Mouse (Mus musculus): Measurements from ENCODE around the gene 4931422A03Rik. TPM values are rescaled to one million over a fixed set of nuclear protein-coding genes. Genes with fewer than 3 reads are reported as not detected.
"Not testable (repeated sequence)": the region's sequence is repeated elsewhere in the genome, so short reads cannot be mapped to it uniquely, and the experiment has no call there.

4931422A03Rik gene
- polyA plus RNA-seq (2015; fragmentation: Nextera tagmentation; extraction: Ambion mirVana) = 2.3 and 2.8 TPM in 2 replicates

DNA sequence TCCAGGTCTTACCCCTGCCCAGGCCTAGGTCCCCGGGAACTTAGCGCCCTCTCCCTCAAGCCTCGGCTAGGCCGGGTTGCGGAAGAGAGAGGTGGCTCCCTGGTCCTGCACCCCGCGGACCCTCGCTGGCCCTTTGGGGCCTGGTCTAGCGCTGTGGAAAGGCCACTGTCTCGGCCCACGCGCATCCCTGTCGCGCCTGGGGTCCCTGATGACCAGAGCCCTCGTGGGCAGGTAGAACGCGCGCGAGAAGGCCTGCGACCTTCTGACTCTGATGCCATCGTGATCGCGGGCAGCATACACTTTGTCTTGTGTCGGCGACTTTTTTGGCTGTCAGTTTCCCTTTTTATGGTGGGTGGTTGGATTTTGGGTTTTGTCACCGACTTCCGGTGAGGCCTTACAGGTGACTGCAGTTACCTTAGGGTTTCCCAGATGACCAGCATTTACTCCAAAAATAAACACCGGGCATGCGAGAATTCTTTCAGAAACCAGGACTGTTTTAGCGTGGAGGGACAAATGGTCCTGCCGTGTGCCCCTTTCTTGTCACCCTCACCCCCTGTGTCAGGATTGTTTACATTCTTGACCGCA is at the start of gene 4931422A03Rik:
4931422A03Rik (minus strand) TSS at position 223 of the 585 bp plus-strand sequence.
- no peaks in the 10 kb centered on the region; the same call in none of the 2 replicates for H3K36me3 ChIP-seq (ENCODE audit: control insufficient read depth, insufficient read depth, low read length)
- no peak for ATAC-seq
- peaks cover 12% of the 10 kb centered on the region for H3K4me1 ChIP-seq (ENCODE audit: control insufficient read depth, insufficient read depth, low read depth, low read length)
- WGBS = 2% methylated on average over 31 of the region's 32 CpGs
- H3K9ac ChIP-seq (ENCODE audit: low read depth, low read length) = peak within 1 kb of the TSS; percentile 97
- H3K4me2 ChIP-seq (ENCODE audit: low read length) = peak within 1 kb of the TSS; percentile 63
- H3K27ac ChIP-seq (ENCODE audit: low read depth, low read length) = peak within 1 kb of the TSS; percentile 83
- H3K4me3 ChIP-seq (ENCODE audit: low read length) = peak within 1 kb of the TSS; percentile 95
- H3K9me3 ChIP-seq (ENCODE audit: control insufficient read depth, low read length) = no peaks in the 10 kb centered on the region
- no peaks in the 10 kb centered on the region for H3K27me3 ChIP-seq (replicated peaks; ENCODE audit: control insufficient read depth, insufficient read depth, low read length)

- Histone ChIP-seq H3K9ac (ENCODE audit: low read depth, low read length) (peak within 1 kb of the TSS; percentile 59), H3K4me1 (ENCODE audit: control insufficient read depth, insufficient read depth, low read depth, low read length) (peaks cover 3% of the 10 kb centered on the region; the same call in 1 of the 2 replicates), H3K27me3 (replicated peaks; ENCODE audit: control insufficient read depth, insufficient read depth, low read length) (no peaks in the 10 kb centered on the region), H3K4me3 (ENCODE audit: low read length) (peak within 1 kb of the TSS; percentile 42), H3K36me3 (ENCODE audit: control insufficient read depth, insufficient read depth, low read length) (no peaks in the 10 kb centered on the region), H3K27ac (ENCODE audit: low read depth, low read length) (0 out of 2 replicates have a peak within 1 kb of the TSS, but pooled peaks have one; percentile 29), H3K4me2 (ENCODE audit: low read length) (peak within 1 kb of the TSS; percentile 68), H3K9me3 (ENCODE audit: control insufficient read depth, low read length) (no peaks in the 10 kb centered on the region)
- ATAC-seq = peak; percentile 91
- 11% methylated on average over 13 of the region's 13 CpGs for WGBS
Observed at GRCm38 (mm10) chr2:104069704-104070185, 41.6 kb upstream of the 4931422A03Rik start, which contains the start of gene Cd59b. Gene Cd59b (plus strand): TSS chr2:104069849.

GRCm38 (mm10) chr2:104068450-104068849 is 40.3 kb upstream of the 4931422A03Rik start, which contains the start of gene Gm10799:
Gene Gm10799 (minus strand): TSS chr2:104068550.
- not testable (repeated sequence) for H3K4me2 ChIP-seq (ENCODE audit: low read length); ATAC-seq; H3K9me3 ChIP-seq (ENCODE audit: control insufficient read depth, low read length); H3K27ac ChIP-seq (ENCODE audit: low read depth, low read length); H3K36me3 ChIP-seq (ENCODE audit: control insufficient read depth, insufficient read depth, low read length); H3K4me1 ChIP-seq (ENCODE audit: control insufficient read depth, insufficient read depth, low read depth, low read length); H3K27me3 ChIP-seq (replicated peaks; ENCODE audit: control insufficient read depth, insufficient read depth, low read length); H3K9ac ChIP-seq (ENCODE audit: low read depth, low read length); H3K4me3 ChIP-seq (ENCODE audit: low read length)
- WGBS = 85% methylated on average over 7 of the region's 7 CpGs

GRCm38 (mm10) chr2:104065526-104065925 is 37.4 kb upstream of the 4931422A03Rik start, which contains the start of gene Gm10912:
Gene Gm10912 (plus strand): TSS chr2:104065826.
- not testable (repeated sequence) for H3K27ac ChIP-seq (ENCODE audit: low read depth, low read length); H3K4me1 ChIP-seq (ENCODE audit: control insufficient read depth, insufficient read depth, low read depth, low read length); H3K4me2 ChIP-seq (ENCODE audit: low read length); H3K36me3 ChIP-seq (ENCODE audit: control insufficient read depth, insufficient read depth, low read length); H3K9ac ChIP-seq (ENCODE audit: low read depth, low read length); H3K4me3 ChIP-seq (ENCODE audit: low read length); H3K9me3 ChIP-seq (ENCODE audit: control insufficient read depth, low read length); ATAC-seq; H3K27me3 ChIP-seq (replicated peaks; ENCODE audit: control insufficient read depth, insufficient read depth, low read length)
- 93% methylated on average over 5 of the region's 6 CpGs for WGBS

GRCm38 (mm10) chr2:104064152-104064551 is 36.0 kb upstream of the 4931422A03Rik start:
- Histone ChIP-seq H3K27ac (ENCODE audit: low read depth, low read length) (no peak overlapping the region), H3K9ac (ENCODE audit: low read depth, low read length) (no peak overlapping the region), H3K4me1 (ENCODE audit: control insufficient read depth, insufficient read depth, low read depth, low read length) (no peaks in the 10 kb centered on the region), H3K36me3 (ENCODE audit: control insufficient read depth, insufficient read depth, low read length) (peaks cover 7% of the 10 kb centered on the region), H3K4me3 (ENCODE audit: low read length) (no peak overlapping the region), H3K27me3 (replicated peaks; ENCODE audit: control insufficient read depth, insufficient read depth, low read length) (no peaks in the 10 kb centered on the region), H3K4me2 (ENCODE audit: low read length) (no peak overlapping the region), H3K9me3 (ENCODE audit: control insufficient read depth, low read length) (no peaks in the 10 kb centered on the region)
- no peak for ATAC-seq
- 82% methylated on average over 2 of the region's 2 CpGs for WGBS

DNA sequence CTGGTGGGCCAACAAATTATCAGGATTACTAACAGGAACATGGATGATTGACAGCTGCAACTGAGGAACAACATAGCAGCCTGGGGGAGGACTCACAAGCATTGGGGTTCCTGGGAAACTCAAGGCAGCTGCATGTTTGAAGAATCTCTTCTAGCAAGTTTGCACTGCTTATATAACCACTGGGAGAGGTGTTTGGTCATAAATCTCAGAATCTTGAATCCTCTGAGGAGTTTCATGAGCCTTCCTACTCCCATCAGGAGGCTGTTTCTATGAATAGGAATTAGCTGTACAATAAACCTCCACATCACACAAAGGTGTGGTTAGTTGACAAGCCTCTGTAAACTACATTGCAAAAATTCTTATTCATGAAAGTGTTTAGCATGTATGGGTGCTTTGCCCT is 34.5 kb upstream of the 4931422A03Rik start:
- Histone ChIP-seq H3K27ac (ENCODE audit: low read depth, low read length) (no peak overlapping the region), H3K4me1 (ENCODE audit: control insufficient read depth, insufficient read depth, low read depth, low read length) (no peaks in the 10 kb centered on the region), H3K9ac (ENCODE audit: low read depth, low read length) (no peak overlapping the region), H3K36me3 (ENCODE audit: control insufficient read depth, insufficient read depth, low read length) (peaks cover 11% of the 10 kb centered on the region), H3K9me3 (ENCODE audit: control insufficient read depth, low read length) (no peaks in the 10 kb centered on the region), H3K27me3 (replicated peaks; ENCODE audit: control insufficient read depth, insufficient read depth, low read length) (no peaks in the 10 kb centered on the region), H3K4me3 (ENCODE audit: low read length) (no peak overlapping the region), H3K4me2 (ENCODE audit: low read length) (no peak overlapping the region)
- no peak for ATAC-seq

DNA sequence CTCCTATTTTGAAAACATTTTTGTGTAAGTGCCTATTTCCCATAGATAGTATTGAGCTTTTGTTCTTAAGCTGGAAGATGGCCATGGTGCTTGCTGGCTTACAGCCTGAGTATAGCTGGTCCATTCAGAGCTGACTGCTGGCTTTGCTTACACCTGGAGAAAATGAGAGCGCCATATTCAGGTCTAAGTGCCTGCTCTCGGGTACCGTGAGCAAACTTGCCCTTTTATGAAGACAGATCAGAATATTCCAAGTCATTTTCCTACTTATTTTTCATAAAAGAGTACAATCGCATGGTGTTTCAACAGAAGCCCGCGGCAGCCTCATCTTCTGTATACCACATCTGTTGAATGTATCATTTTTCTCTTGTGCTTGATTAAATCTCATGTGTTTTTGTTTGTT is 32.8 kb upstream of the 4931422A03Rik start:
- WGBS = 97% methylated on average over 6 of the region's 6 CpGs
- Histone ChIP-seq H3K4me2 (ENCODE audit: low read length) (no peak overlapping the region), H3K4me3 (ENCODE audit: low read length) (no peak overlapping the region), H3K4me1 (ENCODE audit: control insufficient read depth, insufficient read depth, low read depth, low read length) (no peaks in the 10 kb centered on the region), H3K9ac (ENCODE audit: low read depth, low read length) (no peak overlapping the region), H3K27ac (ENCODE audit: low read depth, low read length) (no peak overlapping the region), H3K36me3 (ENCODE audit: control insufficient read depth, insufficient read depth, low read length) (peaks cover 11% of the 10 kb centered on the region), H3K27me3 (replicated peaks; ENCODE audit: control insufficient read depth, insufficient read depth, low read length) (no peaks in the 10 kb centered on the region), H3K9me3 (ENCODE audit: control insufficient read depth, low read length) (no peaks in the 10 kb centered on the region)
- ATAC-seq = no peak

GRCm38 (mm10) chr2:104059786-104060185 is 31.6 kb upstream of the 4931422A03Rik start:
- H3K9me3 ChIP-seq (ENCODE audit: control insufficient read depth, low read length) = no peaks in the 10 kb centered on the region
- no peaks in the 10 kb centered on the region for H3K4me1 ChIP-seq (ENCODE audit: control insufficient read depth, insufficient read depth, low read depth, low read length)
- H3K27ac ChIP-seq (ENCODE audit: low read depth, low read length) = no peak overlapping the region
- no peak for ATAC-seq
- H3K27me3 ChIP-seq (replicated peaks; ENCODE audit: control insufficient read depth, insufficient read depth, low read length) = no peaks in the 10 kb centered on the region
- H3K4me2 ChIP-seq (ENCODE audit: low read length) = no peak overlapping the region
- 87% methylated on average over 10 of the region's 10 CpGs for WGBS
- no peak overlapping the region for H3K4me3 ChIP-seq (ENCODE audit: low read length)
- H3K9ac ChIP-seq (ENCODE audit: low read depth, low read length) = no peak overlapping the region
- peaks cover 17% of the 10 kb centered on the region for H3K36me3 ChIP-seq (ENCODE audit: control insufficient read depth, insufficient read depth, low read length)

GRCm38 (mm10) chr2:104058954-104059353 is 30.8 kb upstream of the 4931422A03Rik start:
- H3K27me3 ChIP-seq (replicated peaks; ENCODE audit: control insufficient read depth, insufficient read depth, low read length) = no peaks in the 10 kb centered on the region
- no peak overlapping the region for H3K9ac ChIP-seq (ENCODE audit: low read depth, low read length)
- H3K36me3 ChIP-seq (ENCODE audit: control insufficient read depth, insufficient read depth, low read length) = peaks cover 23% of the 10 kb centered on the region
- H3K9me3 ChIP-seq (ENCODE audit: control insufficient read depth, low read length) = no peaks in the 10 kb centered on the region
- WGBS = 94% methylated on average over 4 of the region's 4 CpGs
- ATAC-seq = no peak
- H3K4me3 ChIP-seq (ENCODE audit: low read length) = no peak overlapping the region
- no peaks in the 10 kb centered on the region for H3K4me1 ChIP-seq (ENCODE audit: control insufficient read depth, insufficient read depth, low read depth, low read length)
- H3K27ac ChIP-seq (ENCODE audit: low read depth, low read length) = no peak overlapping the region
- H3K4me2 ChIP-seq (ENCODE audit: low read length) = no peak overlapping the region
